ENCODE assay signal across 1 mouse cellular context in genomic region chr15:80026061-80026460, GRCm38 (mm10).
TF ChIP-seq lines count a peak whose summit lies in the region.

No protein-coding gene starts in this region.

TF ChIP-seq in CH12.LX, 34 proteins besides CTCF, POLR2A, EP300 and RAD21 (continued from another document):
- TF ChIP-seq MEF2A (IDR thresholded peaks at IDR 0.05; ENCODE audit: borderline replicate concordance, low read depth, low read length), result no peak
- no peak for TF ChIP-seq HCFC1 (IDR thresholded peaks at IDR 0.05; ENCODE audit: low read depth, low read length)
